Mouse (Mus musculus) splenic B cell, adult 2 months (primary cell): ENCODE results near the gene Trib3.
"Not testable (repeated sequence)": the region's sequence is repeated elsewhere in the genome, so short reads cannot be mapped to it uniquely, and the experiment has no call there.

Source experiments
- DNase-seq: peaks from one replicate; pipeline ENCODE4 v3.0.0-alpha.2; 2011; ENCODE audit warnings: low read depth, low spot score
- H3K27me3 ChIP-seq: 2 replicates; pipeline ENCODE4 v1.6.1; 2012; ENCODE audit warnings: mild to moderate bottlenecking, low read length, moderate library complexity, mixed read lengths; ENCODE audit not compliant: control insufficient read depth, poor library complexity, insufficient read depth, severe bottlenecking
- H3K36me3 ChIP-seq: 2 replicates; pipeline ENCODE4 v1.6.1; 2012; ENCODE audit warnings: mild to moderate bottlenecking, low read length, moderate library complexity, mixed read lengths; ENCODE audit not compliant: control insufficient read depth, poor library complexity, insufficient read depth, severe bottlenecking

The Trib3 gene

DNA sequence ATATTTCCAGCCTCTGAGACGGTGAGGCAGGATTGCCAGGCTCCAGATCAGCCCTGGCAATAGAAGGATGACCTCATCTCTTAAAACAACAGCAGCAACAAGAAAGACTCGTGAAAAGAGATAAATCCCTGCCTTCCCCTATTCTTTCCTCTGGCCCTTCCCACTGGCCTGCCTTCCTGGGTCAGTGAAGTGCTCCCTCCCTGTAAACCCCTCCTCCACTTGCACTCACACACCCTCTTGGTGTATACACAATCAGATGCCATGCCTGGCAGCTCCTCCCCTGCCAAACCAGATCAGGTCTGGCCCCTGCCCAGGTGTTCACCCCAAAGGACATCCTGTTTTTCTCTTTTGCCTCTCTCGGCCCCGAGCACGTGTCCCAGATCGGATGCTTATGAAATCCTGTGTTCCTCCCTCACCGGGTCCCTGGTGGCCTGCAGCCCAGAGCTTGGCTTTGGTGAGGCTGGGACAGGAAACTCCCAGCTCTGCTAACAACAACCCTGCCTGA, 16.5 kb upstream of the Trib3 start:
- no peaks in the 10 kb centered on the region for H3K36me3 ChIP-seq
- peak; percentile 34 for DNase-seq
- no peaks in the 10 kb centered on the region for H3K27me3 ChIP-seq

DNA sequence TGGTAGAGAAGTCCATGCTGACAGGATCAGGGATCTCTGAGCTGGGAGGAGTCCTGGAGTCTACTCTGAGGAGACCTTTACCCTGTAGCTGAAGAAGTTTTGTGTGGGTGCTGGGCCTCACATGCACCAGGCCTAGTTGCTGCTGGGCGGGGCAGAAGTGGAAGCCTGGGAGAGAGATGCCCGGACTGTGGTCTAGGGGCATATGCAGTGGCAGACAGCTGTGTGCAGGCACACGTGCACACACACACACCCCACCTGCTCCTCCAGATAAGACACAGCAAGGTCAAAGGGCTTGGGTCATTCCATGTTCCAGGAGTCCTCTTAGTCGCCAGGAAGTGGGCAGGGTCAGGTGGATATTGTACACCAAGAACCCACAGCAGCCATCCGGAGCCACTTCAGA, 15.8 kb upstream of the Trib3 start:
- Histone ChIP-seq H3K36me3 (no peaks in the 10 kb centered on the region), H3K27me3 (no peaks in the 10 kb centered on the region)
- DNase-seq: no peak

DNA sequence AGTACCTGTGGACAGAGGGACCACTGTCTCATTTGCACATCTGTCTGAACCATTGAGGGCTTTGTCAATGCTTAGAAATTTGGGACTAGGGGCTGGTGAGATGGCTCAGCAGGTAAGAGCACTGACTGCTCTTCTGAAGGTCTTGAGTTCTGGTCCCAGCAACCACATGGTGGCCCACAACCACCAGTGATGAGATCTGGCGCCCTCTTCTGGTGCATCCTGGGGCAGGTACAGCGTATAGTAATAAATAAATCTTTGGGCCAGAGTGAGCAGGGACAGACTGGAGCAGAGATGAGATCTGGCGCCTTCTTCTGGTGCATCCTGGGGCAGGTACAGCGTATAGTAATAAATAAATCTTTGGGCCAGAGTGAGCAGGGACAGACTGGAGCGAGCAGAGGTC, 15.1 kb upstream of the Trib3 start:
- not testable (repeated sequence) for H3K27me3 ChIP-seq, H3K36me3 ChIP-seq
- peak; percentile 55 for DNase-seq

DNA sequence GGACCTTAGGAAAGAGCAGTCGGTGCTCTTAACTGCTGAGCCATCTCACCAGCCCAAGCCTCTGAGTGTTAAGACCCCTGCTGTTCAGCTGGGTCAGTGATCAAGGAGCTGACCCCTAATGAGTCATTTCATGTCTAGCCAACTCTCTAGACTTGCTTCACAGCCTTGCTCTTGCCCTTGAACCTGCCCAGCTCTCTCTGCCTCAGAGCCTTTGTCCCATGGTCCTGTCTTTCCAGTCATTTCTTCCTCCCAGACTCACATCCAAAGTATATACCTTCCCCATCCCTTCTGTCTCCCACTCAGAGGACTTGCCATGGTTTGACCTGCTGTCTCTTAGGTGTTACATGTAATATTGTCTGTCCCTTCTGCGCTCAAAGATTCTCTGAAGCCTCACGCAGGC, 13.4 kb upstream of the Trib3 start:
- DNase-seq: no peak
- H3K36me3 ChIP-seq: no peaks in the 10 kb centered on the region
- no peaks in the 10 kb centered on the region for H3K27me3 ChIP-seq

DNA sequence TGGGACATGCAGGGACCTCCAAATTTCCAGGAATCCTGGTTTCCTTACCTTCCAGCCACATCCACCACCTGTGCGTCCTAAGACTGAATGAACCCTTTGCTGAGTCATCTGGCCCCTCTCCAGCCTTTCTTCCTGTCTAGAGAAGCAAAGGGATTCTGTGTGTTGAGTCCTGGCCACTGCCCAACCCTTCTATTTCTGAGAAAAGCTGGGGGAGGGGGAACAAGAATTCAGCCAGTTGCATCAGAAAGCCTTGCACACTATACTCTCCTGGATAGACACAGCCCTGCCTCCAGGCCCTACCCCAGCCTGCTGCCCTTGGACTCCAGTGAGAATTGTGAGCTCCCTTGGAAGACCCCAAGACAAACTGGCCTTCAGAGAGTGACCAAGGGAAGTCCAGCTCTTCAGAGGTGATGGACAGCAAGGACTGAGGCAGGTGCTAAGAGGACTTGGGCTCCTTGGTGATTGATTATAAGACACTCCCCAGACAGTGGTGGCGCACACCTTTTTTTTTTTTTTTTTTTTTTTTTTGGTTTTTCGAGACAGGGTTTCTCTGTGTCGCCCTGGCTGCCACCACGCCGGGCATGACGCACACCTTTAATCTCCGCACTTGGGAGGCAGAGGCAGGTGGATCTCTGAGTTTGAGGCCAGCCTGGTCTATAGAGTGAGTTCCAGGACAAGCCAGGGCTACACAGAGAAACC, 6.2 kb upstream of the Trib3 start:
- H3K36me3 ChIP-seq: no peaks in the 10 kb centered on the region
- H3K27me3 ChIP-seq: no peaks in the 10 kb centered on the region
- no peak for DNase-seq

DNA sequence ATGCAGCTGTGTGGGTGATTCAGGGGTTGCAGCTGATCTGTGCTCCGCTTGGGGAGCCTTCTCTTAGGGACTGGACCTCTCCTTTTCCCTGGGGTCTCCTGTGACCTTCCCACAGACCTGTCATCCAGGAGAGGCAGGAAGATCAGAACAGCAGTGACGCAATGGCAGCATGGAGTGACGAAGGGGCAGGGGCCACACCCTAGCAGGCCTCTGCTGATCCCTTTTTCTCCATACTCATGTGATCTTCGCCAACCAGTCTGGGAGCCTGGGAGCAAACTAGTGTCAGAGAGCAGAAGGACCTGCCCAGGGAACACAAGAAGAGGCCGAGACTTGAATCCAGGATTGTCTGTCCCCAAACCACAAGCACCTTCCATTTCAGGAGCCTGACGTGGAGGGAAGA, 5.4 kb upstream of the Trib3 start:
- no peak for DNase-seq
- H3K36me3 ChIP-seq: no peaks in the 10 kb centered on the region

DNA sequence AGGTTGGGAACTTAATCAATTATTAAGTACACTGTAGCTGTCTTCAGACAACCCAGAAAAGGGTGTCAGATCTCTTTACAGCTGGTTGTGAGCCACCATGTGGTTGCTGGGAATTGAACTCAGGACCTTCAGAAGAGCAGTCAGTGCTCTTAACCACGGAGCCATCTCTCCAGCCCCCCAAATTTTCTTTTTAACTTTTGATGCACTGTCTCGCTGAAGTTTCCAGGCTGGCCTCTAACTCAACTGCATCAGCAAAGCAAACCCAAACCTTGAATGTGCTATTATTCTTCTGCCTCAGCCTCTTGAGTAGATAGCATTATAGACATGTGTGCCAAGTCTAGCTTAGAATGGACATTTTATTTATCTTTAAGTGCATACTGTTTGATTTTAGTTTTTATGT, 3.9 kb upstream of the Trib3 start:
- Histone ChIP-seq H3K27me3 (no peaks in the 10 kb centered on the region), H3K36me3 (no peaks in the 10 kb centered on the region)
- no peak for DNase-seq

More for the DNA sequence above, 5.4 kb upstream of the Trib3 start:
- no peaks in the 10 kb centered on the region for H3K27me3 ChIP-seq

DNA sequence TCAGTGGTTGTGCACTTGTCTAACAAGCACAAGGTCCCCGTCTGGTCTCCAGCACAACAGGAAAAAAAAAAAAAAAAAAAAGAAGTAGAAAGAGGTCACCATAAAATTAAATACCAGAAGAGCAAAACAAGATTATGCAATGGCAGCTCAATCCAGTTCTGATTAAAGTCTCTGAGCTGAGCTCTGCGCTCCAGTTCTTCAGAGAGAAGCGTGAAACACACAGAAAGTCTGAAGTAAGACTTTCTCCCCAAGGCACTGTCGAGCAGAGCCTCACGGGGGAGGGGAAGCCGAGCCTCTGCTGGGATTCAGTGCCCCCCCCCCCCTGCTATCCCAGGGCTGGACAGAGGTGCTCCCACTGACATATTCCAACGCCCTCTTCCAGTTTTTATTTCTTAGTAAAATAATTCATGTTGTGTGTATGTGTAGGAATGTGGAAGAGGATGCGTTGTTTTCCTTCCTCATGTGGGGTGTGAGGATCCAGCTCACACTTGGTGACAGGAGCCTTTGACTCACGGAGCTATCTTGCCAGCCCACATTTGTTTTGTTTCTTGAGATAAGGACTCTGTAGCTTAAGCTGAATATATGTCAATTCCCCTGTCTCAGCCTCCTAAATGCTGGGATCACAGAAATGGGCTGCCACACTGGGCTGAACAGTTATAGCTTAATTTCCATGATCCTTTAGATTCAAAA, 3.1 kb upstream of the Trib3 start:
- no peak for DNase-seq
- Histone ChIP-seq H3K36me3 (no peaks in the 10 kb centered on the region), H3K27me3 (no peaks in the 10 kb centered on the region)

DNA sequence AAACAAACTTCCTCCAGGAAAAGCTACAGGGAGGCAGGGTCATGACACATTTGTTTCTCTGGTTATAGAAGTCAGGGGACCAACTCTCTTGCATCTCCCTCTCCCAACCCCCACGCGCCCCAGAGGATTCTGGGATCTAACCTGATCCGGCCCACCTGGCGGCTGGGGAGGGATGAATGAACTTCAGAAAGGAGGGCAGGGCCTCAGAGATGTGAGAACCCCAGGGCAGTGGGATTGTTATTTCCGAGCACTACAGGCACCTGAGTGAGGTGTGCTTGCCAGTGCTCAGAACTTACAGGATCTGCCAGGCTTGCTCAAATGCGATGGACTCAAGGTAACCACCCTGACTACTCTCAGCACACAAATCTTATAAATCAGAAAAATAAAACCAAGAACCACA, 1.6 kb upstream of the Trib3 start:
- no peak for DNase-seq
- no peaks in the 10 kb centered on the region for H3K27me3 ChIP-seq
- no peaks in the 10 kb centered on the region for H3K36me3 ChIP-seq

DNA sequence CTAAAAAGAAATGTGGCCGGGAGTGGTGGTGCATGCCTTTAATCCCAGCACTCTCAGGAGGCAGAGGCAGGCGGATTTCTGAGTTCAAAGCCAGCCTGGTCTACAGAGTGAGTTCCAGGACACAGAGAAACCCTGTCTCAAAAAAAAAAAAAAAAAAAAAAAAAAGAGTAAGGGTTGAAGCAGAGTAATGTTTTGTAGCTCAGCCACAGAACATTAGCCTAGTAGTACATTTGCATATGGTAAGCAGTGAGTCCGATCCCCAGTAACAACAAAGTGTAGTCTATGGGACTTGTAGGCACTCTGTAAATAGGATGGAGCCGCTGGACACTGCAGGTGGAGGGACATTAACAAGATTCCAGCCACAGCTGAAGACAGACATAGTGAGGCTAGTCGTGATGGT, 1.1 kb upstream of the Trib3 start:
- no peak for DNase-seq
- Histone ChIP-seq H3K36me3 (no peaks in the 10 kb centered on the region), H3K27me3 (no peaks in the 10 kb centered on the region)

DNA sequence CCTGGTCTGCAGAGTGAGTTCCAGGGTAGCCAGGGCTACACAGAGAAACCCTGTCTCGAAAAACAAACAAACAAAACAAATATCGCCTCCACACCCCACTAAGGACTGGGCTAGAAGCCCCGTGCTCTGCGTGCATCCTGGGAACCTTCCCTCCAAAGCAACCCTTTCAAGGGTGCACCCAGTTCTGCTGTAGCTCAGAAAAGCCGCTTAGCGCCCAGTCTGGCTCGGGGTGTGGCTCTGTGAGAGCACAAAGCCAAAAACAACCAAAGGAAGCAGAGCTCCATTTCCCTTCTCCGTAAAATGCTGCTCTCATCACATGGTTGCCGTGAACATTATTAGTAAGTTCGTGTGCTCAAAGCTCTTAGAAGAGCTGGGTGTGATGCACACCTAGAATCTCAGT, 529 bp upstream of the Trib3 start:
- no peaks in the 10 kb centered on the region for H3K36me3 ChIP-seq
- DNase-seq: no peak
- H3K27me3 ChIP-seq: no peaks in the 10 kb centered on the region

DNA sequence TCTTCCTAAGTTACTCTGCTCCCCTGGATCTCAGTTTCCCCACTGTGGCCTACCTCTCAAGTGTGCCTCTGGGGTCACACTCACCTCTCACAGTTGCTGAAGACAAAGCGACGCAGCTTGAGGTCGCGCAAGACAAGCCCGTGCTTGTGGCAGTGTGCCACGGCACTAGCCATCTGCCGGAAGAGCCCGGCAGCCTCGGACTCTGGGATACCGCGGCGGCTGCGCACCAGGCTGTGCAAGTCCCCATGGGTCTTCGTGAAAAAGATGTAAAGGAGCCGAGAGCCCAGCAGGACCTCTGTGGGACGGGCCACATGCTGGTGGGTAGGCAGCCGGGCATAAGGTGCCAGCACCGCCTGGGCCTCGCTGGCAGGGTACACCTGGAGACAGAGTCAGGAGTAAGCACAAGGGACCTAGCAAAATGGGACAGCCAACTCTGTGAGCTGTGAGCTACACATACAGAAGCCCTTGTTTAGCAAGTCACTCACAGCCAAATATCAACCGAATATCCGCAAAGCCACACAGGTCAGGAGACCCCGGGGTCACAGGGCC, 4.1 kb downstream of the Trib3 start:
- Histone ChIP-seq H3K36me3 (no peaks in the 10 kb centered on the region), H3K27me3 (no peaks in the 10 kb centered on the region)
- DNase-seq: no peak

DNA sequence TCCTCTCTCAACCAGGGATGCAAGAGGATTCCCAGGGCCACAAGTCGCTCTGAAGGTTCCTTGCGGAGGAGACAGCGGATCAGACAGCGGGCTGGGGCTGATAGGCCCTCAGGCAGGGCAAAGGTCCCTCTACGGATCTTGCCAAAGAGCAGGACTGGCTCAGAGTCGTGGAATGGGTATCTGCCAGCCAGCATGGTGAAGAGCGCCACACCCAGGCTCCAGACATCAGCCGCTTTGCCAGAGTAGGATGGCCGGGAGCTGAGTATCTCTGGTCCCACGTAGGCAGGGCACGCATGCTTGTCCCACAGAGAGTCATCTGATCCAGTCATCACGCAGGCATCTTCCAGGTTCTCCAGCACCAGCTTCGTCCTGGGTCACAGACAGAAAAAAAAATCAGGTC, 5.5 kb downstream of the Trib3 start:
- no peaks in the 10 kb centered on the region for H3K36me3 ChIP-seq
- H3K27me3 ChIP-seq: no peaks in the 10 kb centered on the region
- no peak for DNase-seq

DNA sequence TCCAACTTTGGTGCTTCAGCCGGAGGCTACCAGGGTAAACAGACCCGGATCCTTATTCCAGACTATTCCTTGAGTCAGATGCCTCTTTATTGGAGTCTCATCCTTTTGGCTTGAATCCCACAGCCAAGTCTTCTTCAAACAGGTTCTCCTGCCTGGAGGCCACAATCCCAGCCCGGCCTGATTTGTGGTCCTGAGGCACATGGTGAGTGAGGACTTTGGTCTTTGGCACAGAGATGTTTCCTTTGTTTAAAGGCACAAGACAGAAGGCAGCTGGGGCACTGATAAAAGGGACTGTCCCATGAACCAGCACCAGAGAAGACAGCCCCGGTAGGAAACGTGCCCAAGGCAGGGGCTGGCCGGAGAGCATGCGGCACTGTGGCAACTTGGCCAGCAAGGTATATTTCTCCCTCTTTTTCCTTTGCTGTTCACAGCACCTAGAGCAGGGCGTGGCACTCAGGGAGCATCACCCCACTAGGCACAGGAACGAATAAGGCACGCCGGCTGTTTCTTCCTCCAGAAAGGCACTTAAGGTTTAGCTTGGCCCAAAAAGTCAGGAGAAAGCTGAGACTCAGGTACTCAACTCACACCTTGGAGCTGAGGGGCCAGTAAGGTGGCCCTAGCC, 6.1 kb downstream of the Trib3 start:
- Histone ChIP-seq H3K27me3 (no peaks in the 10 kb centered on the region), H3K36me3 (no peaks in the 10 kb centered on the region)
- DNase-seq: no peak

DNA sequence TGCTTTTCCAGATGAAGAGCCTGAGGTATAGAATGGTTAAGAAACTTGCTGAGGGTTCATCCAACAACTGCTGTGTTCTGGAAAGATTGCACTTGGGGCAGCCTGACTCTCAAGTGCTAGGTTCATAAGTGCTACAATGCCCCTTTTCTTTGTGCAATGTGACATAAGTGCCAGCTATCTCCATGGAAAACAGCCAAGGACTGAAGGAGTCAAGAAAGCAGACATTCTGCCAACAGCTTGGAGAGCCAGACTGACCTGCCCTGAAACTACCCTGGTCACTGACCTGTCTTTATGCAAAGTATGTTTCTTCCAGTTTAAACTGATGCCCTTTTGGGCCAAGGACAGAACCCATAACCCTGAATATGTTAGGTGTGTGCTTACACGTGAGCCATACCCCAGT, 7.0 kb downstream of the Trib3 start:
- Histone ChIP-seq H3K27me3 (no peaks in the 10 kb centered on the region), H3K36me3 (no peaks in the 10 kb centered on the region)
- DNase-seq: no peak
